Mouse (Mus musculus): Measurements from ENCODE around the gene Fgfr2.

- TF ChIP-seq ZC3H11A (IDR thresholded peaks at IDR 0.05; ENCODE audit: borderline replicate concordance, low read depth, low read length) (no peak), ZNF384 (IDR thresholded peaks at IDR 0.05; ENCODE audit: low read depth, low read length) (no peak), HCFC1 (IDR thresholded peaks at IDR 0.05; ENCODE audit: borderline replicate concordance, insufficient read depth, low read length) (no peak)
Observed at GRCm38 (mm10) chr7:131603186-131603585, 1520.0 kb downstream of the Fgfr2 start.
